Mouse (Mus musculus) CH12.LX (cell line): ENCODE results near the gene Stard13.
A peak's percentile ranks its signal among the peaks of the same experiment; 100 is the strongest.

Source experiments
- CTCF ChIP-seq, 2 experiments: IDR thresholded peaks in 1 of 2; conservative IDR thresholded peaks in 1 of 2; 2 replicates each; pipeline ENCODE4 v1.5.1; 2011 to 2012; ENCODE audit warnings: low read depth in 2 of 2, low read length in 2 of 2, improper control_type of control experiment in 1 of 2, inconsistent platforms in 1 of 2, mild to moderate bottlenecking in 1 of 2, moderate library complexity in 1 of 2
- EP300 ChIP-seq: IDR thresholded peaks from 2 replicates; pipeline ENCODE4 v1.6.1; 2011; ENCODE audit warnings: low read length, improper control_type of control experiment
- GABPA ChIP-seq: IDR thresholded peaks from 2 replicates; pipeline ENCODE4 v1.6.1; 2012; ENCODE audit warnings: low read depth, low read length, improper control_type of control experiment, inconsistent platforms; ENCODE audit not compliant: insufficient replicate concordance
- MAFK ChIP-seq: IDR thresholded peaks from 2 replicates; pipeline ENCODE4 v1.6.1; 2011; ENCODE audit warnings: low read length, improper control_type of control experiment; ENCODE audit not compliant: insufficient replicate concordance
- MAX ChIP-seq: IDR thresholded peaks from 2 replicates; pipeline ENCODE4 v1.6.1; 2011; ENCODE audit warnings: low read length, improper control_type of control experiment
- PAX5 ChIP-seq: IDR thresholded peaks from 2 replicates; pipeline ENCODE4 v1.6.1; 2012; ENCODE audit warnings: low read length, inconsistent platforms, mixed read lengths
- POLR2A ChIP-seq: IDR thresholded peaks from 2 replicates; pipeline ENCODE4 v1.6.1; 2011; ENCODE audit warnings: low read depth, mild to moderate bottlenecking, improper control_type of control experiment, low read length
- USF2 ChIP-seq: conservative IDR thresholded peaks from 2 replicates; pipeline ENCODE4 v1.6.1; 2011; ENCODE audit warnings: low read depth, low read length, improper control_type of control experiment
- ZKSCAN1 ChIP-seq: IDR thresholded peaks from 2 replicates; pipeline ENCODE4 v1.6.1; 2012; ENCODE audit warnings: low read depth, inconsistent platforms, low read length, improper control_type of control experiment, borderline replicate concordance
- ZMIZ1 ChIP-seq: IDR thresholded peaks from 2 replicates; pipeline ENCODE4 v1.6.1; 2012; ENCODE audit warnings: low read depth, mild to moderate bottlenecking, inconsistent platforms, low read length, improper control_type of control experiment
- ZNF384 ChIP-seq: IDR thresholded peaks from 2 replicates; pipeline ENCODE4 v1.6.1; 2012; ENCODE audit warnings: low read depth, low read length, improper control_type of control experiment, inconsistent platforms

DNA sequence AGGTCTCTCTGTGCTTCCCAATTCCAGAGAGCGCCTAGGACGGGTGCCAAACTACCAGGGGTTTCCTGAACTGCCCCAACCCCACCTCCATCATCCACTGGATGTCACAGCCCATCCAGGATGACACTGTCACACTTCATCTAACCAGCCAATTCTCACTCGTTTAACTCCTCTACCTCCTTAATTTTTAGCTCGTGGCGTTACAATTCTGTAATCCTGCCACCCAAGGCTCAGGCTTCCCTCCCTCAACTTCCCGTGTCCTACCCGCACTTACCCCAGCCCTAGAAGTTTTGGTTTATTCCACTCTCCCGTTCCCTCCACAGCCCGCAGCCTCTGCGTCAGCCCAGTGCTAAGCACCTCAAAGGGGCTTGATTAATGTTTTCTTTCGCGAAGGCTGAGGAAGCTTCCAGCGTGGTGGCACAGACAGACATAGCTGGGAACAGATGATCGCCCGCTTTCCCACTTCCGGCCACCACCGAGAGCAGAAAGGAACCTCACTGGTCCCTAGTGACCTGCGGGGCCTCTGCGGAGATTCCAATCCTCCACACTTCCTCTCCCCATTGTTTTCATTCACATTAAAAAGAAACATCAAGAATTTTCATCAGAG, 125.2 kb downstream of the Stard13 start:
- no peak; the same call in 1 of the 2 replicates for TF ChIP-seq MAX
- no peak for TF ChIP-seq USF2
- no peak; the same call in none of the 2 replicates for TF ChIP-seq POLR2A
- peak; percentile 82 for TF ChIP-seq EP300
- no peak for TF ChIP-seq ZNF384
- TF ChIP-seq CTCF (conservative IDR thresholded peaks at IDR 0.05 in 1 of 2, IDR thresholded peaks at IDR 0.05 in 1 of 2; ENCODE audit: low read depth in 2 of 2, low read length in 2 of 2), result no peak
- no peak for TF ChIP-seq ZKSCAN1
- TF ChIP-seq MAFK, result no peak
- TF ChIP-seq ZMIZ1, result no peak
- no peak for TF ChIP-seq GABPA
- no peak for TF ChIP-seq PAX5
